Mouse (Mus musculus) ES-E14 (cell line): ENCODE measurements around the gene Tbc1d19. TPM values are rescaled to one million over a fixed set of nuclear protein-coding genes. Genes with fewer than 3 reads are reported as not detected.

Experiments
- DNase-seq: peaks from one replicate; pipeline ENCODE4 v3.0.0-alpha.2; 2013; ENCODE audit warnings: low read depth, low spot score
- H3K27ac ChIP-seq: 2 replicates; pipeline ENCODE4 v1.5.1; 2012; ENCODE audit warnings: low read depth, mild to moderate bottlenecking, low read length, moderate library complexity, mixed read lengths; ENCODE audit not compliant: poor library complexity, insufficient read depth, severe bottlenecking
- H3K36me3 ChIP-seq: 2 replicates; pipeline ENCODE4 v1.6.1; 2012; ENCODE audit warnings: mild to moderate bottlenecking, low read length, moderate library complexity, mixed read lengths; ENCODE audit not compliant: control insufficient read depth, poor library complexity, insufficient read depth, severe bottlenecking
- H3K4me1 ChIP-seq, 2 experiments: fragments of 150-350 bp in 1 of 2; sonication (generic) in 1 of 2; 2 replicates each; pipeline ENCODE4 v1.6.1; 2012; ENCODE audit warnings: low read length in 2 of 2, mild to moderate bottlenecking in 1 of 2, mixed read lengths in 1 of 2; ENCODE audit not compliant: control insufficient read depth in 2 of 2, insufficient read depth in 2 of 2, poor library complexity in 1 of 2
- H3K4me3 ChIP-seq, 2 experiments: fragments of 150-350 bp in 1 of 2; sonication (generic) in 1 of 2; 2 replicates each; pipeline ENCODE4 v1.5.1; 2012; ENCODE audit warnings: low read length in 2 of 2, low read depth in 1 of 2, mild to moderate bottlenecking in 1 of 2, mixed read lengths in 1 of 2; ENCODE audit not compliant: insufficient read depth in 1 of 2, poor library complexity in 1 of 2, severe bottlenecking in 1 of 2
- H3K9ac ChIP-seq: 2 replicates; pipeline ENCODE4 v1.6.1; 2012; ENCODE audit warnings: low read depth, mild to moderate bottlenecking, low read length, mixed read lengths; ENCODE audit not compliant: poor library complexity, insufficient read depth, severe bottlenecking
- H3K9me3 ChIP-seq: fragments of 150-350 bp; sonication (generic); 2 replicates; pipeline ENCODE4 v1.6.1; 2012; ENCODE audit warnings: low read depth, mild to moderate bottlenecking, low read length; ENCODE audit not compliant: control insufficient read depth, insufficient read depth
- CHD2 ChIP-seq: IDR thresholded peaks from 2 replicates; pipeline ENCODE4 v1.6.1; 2014; ENCODE audit warnings: mild to moderate bottlenecking, low read depth, low read length, inconsistent platforms
- HCFC1 ChIP-seq: IDR thresholded peaks from 2 replicates; pipeline ENCODE4 v1.6.1; 2012; ENCODE audit warnings: low read length, inconsistent platforms, borderline replicate concordance; ENCODE audit not compliant: insufficient read depth
- MAFK ChIP-seq: IDR thresholded peaks from 2 replicates; pipeline ENCODE4 v1.6.1; 2014; ENCODE audit warnings: mild to moderate bottlenecking, low read depth, low read length, inconsistent platforms; ENCODE audit not compliant: insufficient read depth
- ZC3H11A ChIP-seq: IDR thresholded peaks from 2 replicates; pipeline ENCODE4 v1.6.1; 2012; ENCODE audit warnings: low read depth, mild to moderate bottlenecking, inconsistent platforms, low read length, borderline replicate concordance
- ZNF384 ChIP-seq: IDR thresholded peaks from 2 replicates; pipeline ENCODE4 v1.6.1; 2012; ENCODE audit warnings: low read depth, low read length, inconsistent platforms
- in situ Hi-C, 2 experiments: fragments of 600-800 bp; cut with MboI; formaldehyde crosslinking; loops; one replicate each; pipeline ENCODE4 v1.15.1; 2025; ENCODE audit warnings: low sequenced_read_pairs in 2 of 2, inconsistent platforms in 1 of 2; ENCODE audit not compliant: unreplicated experiment in 2 of 2
- total RNA-seq: library from RNA; depleted of rRNA; stranded (reverse); fragments of 300-350 nt; gene quantifications from 2 replicates; pipeline ENCODE4 v1.2.3, GENCODE M21; 2012

Gene Tbc1d19
- total RNA-seq, 1 experiment = 19.2 TPM

GRCm38 (mm10) chr5:53934826-53935225 is 125.4 kb downstream of the Tbc1d19 start:
- Histone ChIP-seq H3K9ac (no peak overlapping the region), H3K4me3 (no peak overlapping the region), H3K4me1 (peaks cover 0 to 3% of the 10 kb centered on the region in 2 experiments; a peak in 1 of 4 replicates), H3K36me3 (no peaks in the 10 kb centered on the region), H3K27ac (no peak overlapping the region), H3K9me3 (no peaks in the 10 kb centered on the region)
- DNase-seq = no peak
- in situ Hi-C loops = no loop called here
- TF ChIP-seq HCFC1 (no peak), MAFK (no peak), CHD2 (no peak), ZC3H11A (no peak), ZNF384 (no peak)

- Histone ChIP-seq H3K4me1 (no peaks in the 10 kb centered on the region), H3K9me3 (no peaks in the 10 kb centered on the region), H3K36me3 (no peaks in the 10 kb centered on the region), H3K27ac (no peak overlapping the region), H3K4me3 (no peak overlapping the region), H3K9ac (no peak overlapping the region)
- in situ Hi-C loops = no loop called here
- no peak for DNase-seq
- TF ChIP-seq CHD2 (no peak), HCFC1 (no peak), ZC3H11A (no peak), MAFK (no peak), ZNF384 (no peak)
Measured at GRCm38 (mm10) chr5:53937187-53937586, 127.8 kb downstream of the Tbc1d19 start.

GRCm38 (mm10) chr5:53939026-53939425 is 129.6 kb downstream of the Tbc1d19 start:
- no peaks in the 10 kb centered on the region for H3K36me3 ChIP-seq
- in situ Hi-C loops = no loop called here
- no peak for DNase-seq
- H3K4me1 ChIP-seq = no peaks in the 10 kb centered on the region
- no peak overlapping the region for H3K9ac ChIP-seq
- TF ChIP-seq ZC3H11A = no peak
- TF ChIP-seq CHD2 = no peak
- TF ChIP-seq MAFK = no peak
- no peak for TF ChIP-seq ZNF384
- TF ChIP-seq HCFC1 = no peak
- no peak overlapping the region for H3K27ac ChIP-seq
- no peaks in the 10 kb centered on the region for H3K9me3 ChIP-seq
- no peak overlapping the region for H3K4me3 ChIP-seq

- no peak overlapping the region for H3K4me3 ChIP-seq
- H3K36me3 ChIP-seq = no peaks in the 10 kb centered on the region
- no peak overlapping the region for H3K9ac ChIP-seq
- no peaks in the 10 kb centered on the region for H3K9me3 ChIP-seq
- no peak overlapping the region for H3K27ac ChIP-seq
- DNase-seq = no peak
- in situ Hi-C loops = no loop called here
- TF ChIP-seq HCFC1 (no peak), ZC3H11A (no peak), MAFK (no peak), ZNF384 (no peak), CHD2 (no peak)
- no peaks in the 10 kb centered on the region for H3K4me1 ChIP-seq
Measured at GRCm38 (mm10) chr5:53941322-53942024, 132.1 kb downstream of the Tbc1d19 start.

GRCm38 (mm10) chr5:53942332-53942731 is 132.9 kb downstream of the Tbc1d19 start:
- Histone ChIP-seq H3K9ac (no peak overlapping the region), H3K27ac (no peak overlapping the region), H3K4me1 (no peaks in the 10 kb centered on the region), H3K36me3 (no peaks in the 10 kb centered on the region), H3K9me3 (no peaks in the 10 kb centered on the region), H3K4me3 (no peak overlapping the region)
- no peak for DNase-seq
- in situ Hi-C loops = no loop called here
- TF ChIP-seq MAFK (no peak), ZNF384 (no peak), CHD2 (no peak), HCFC1 (no peak), ZC3H11A (no peak)
